Mouse (Mus musculus) liver, postnatal 0 days (tissue): ENCODE measurements around the gene Trank1. TPM values are rescaled to one million over a fixed set of nuclear protein-coding genes. Genes with fewer than 3 reads are reported as not detected.

Source experiments
- ATAC-seq: fragments of 200-750 bp; cut with Nextera tagmentation; 2 replicates; pipeline ENCODE4 v1.8.0; 2017; ENCODE audit warnings: mild to moderate bottlenecking, moderate library complexity
- DNase-seq: peaks from one replicate; pipeline ENCODE4 v3.0.0-alpha.2; 2016
- H3K27ac ChIP-seq: fragments of 300-500 bp; sonication (generic); 2 replicates; pipeline ENCODE4 v1.5.1; 2014; ENCODE audit warnings: antibody characterized with exemption, moderate library complexity, mild to moderate bottlenecking, low read depth
- H3K27me3 ChIP-seq: fragments of 300-500 bp; sonication (generic); 2 replicates; pipeline ENCODE4 v1.6.1; 2014; ENCODE audit warnings: low read length, control low read depth, mixed read lengths; ENCODE audit not compliant: insufficient read depth
- H3K36me3 ChIP-seq: fragments of 300-500 bp; sonication (generic); replicated peaks from 2 replicates; pipeline ENCODE4 v1.6.1; 2014; ENCODE audit warnings: mild to moderate bottlenecking, control low read depth, low read length, moderate library complexity, mixed read lengths; ENCODE audit not compliant: insufficient read depth
- H3K4me1 ChIP-seq: fragments of 300-500 bp; sonication (generic); 2 replicates; pipeline ENCODE4 v1.6.1; 2014; ENCODE audit warnings: antibody characterized with exemption, mild to moderate bottlenecking, control low read depth; ENCODE audit not compliant: insufficient read depth
- H3K4me2 ChIP-seq: fragments of 300-500 bp; sonication (generic); 2 replicates; pipeline ENCODE4 v1.6.1; 2014; ENCODE audit warnings: low read depth, mild to moderate bottlenecking, low read length, moderate library complexity, mixed read lengths
- H3K4me3 ChIP-seq: fragments of 300-500 bp; sonication (generic); 2 replicates; pipeline ENCODE4 v1.5.1; 2014; ENCODE audit warnings: low read depth, low read length
- H3K9ac ChIP-seq: fragments of 300-500 bp; sonication (generic); replicated peaks from 2 replicates; pipeline ENCODE4 v1.6.1; 2014; ENCODE audit warnings: mild to moderate bottlenecking, moderate library complexity
- H3K9me3 ChIP-seq: fragments of 300-500 bp; sonication (generic); 2 replicates; pipeline ENCODE4 v1.6.1; 2016; ENCODE audit warnings: mild to moderate bottlenecking, control low read depth, low read length, mixed read lengths
- CTCF ChIP-seq: sonication (generic); IDR thresholded peaks from 2 replicates; pipeline ENCODE4 v1.5.1; 2016; ENCODE audit warnings: antibody characterized with exemption, low read depth
- EP300 ChIP-seq: IDR thresholded peaks from 2 replicates; pipeline ENCODE4 v1.6.1; 2016; ENCODE audit warnings: antibody characterized with exemption, low read depth, mild to moderate bottlenecking
- WGBS: fragments of 180-500 bp; shearing (Covaris S2); extraction: QIAGEN DNeasy Blood & Tissue Kit; methylation state at CpG from one replicate; pipeline ENCODE4 v1.1.7; 2014; ENCODE audit not compliant: insufficient replicate concordance; 5-methylcytosine and 5-hydroxymethylcytosine counted together
- polyA plus RNA-seq: library from polyadenylated mRNA; unstranded; fragments of >200 nt; fragmentation: Nextera tagmentation; extraction: Ambion mirVana; gene quantifications from 2 replicates; pipeline ENCODE4 v1.2.1, GENCODE M21; 2015

Gene Trank1
- polyA plus RNA-seq, 1 experiment from 2014 or later: 0.02 TPM

DNA sequence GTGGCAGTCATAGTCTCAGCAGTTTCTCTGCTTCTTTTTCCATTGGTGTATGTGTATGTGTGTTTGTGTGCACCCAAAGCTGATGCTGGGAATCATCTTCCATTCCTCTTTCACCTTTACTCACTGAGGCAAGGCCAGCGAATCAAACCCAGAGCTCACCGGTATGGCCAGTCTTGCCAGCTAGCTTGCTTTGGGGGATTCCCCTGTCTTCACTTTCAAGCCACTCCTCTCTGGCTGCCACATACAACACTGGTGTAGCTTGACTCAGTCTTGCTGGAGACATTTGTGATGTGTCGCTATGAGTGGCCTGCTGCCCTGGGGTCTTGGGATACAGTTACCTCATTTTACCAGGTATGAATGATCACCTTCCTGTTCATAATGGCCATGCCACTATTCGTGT lies 76.0 kb downstream of the Trank1 start:
- no peak for ATAC-seq
- Histone ChIP-seq H3K9ac (no peak overlapping the region), H3K27me3 (no peaks in the 10 kb centered on the region), H3K36me3 (no peaks in the 10 kb centered on the region), H3K27ac (no peak overlapping the region), H3K4me3 (no peak overlapping the region), H3K4me2 (no peak overlapping the region), H3K4me1 (0 out of 2 replicates have a peak, but pooled peaks cover 3% of the 10 kb centered on the region), H3K9me3 (no peaks in the 10 kb centered on the region)
- TF ChIP-seq EP300: no peak
- TF ChIP-seq CTCF: no peak
- WGBS: 83% methylated on average over 4 of the region's 4 CpGs
- DNase-seq: no peak

- no peaks in the 10 kb centered on the region for H3K36me3 ChIP-seq
- DNase-seq: no peak
These were observed 78.5 kb downstream of the Trank1 start for GRCm38 (mm10) chr9:111390016-111390415.

GRCm38 (mm10) chr9:111391036-111391435 lies 79.5 kb downstream of the Trank1 start:
- no peak overlapping the region for H3K9ac ChIP-seq
- no peak for DNase-seq
- no peak overlapping the region for H3K27ac ChIP-seq
- H3K4me1 ChIP-seq: no peaks in the 10 kb centered on the region
- H3K4me2 ChIP-seq: no peak overlapping the region
- no peak for ATAC-seq
- no peaks in the 10 kb centered on the region for H3K36me3 ChIP-seq
- no peaks in the 10 kb centered on the region for H3K27me3 ChIP-seq
- TF ChIP-seq EP300: no peak
- TF ChIP-seq CTCF: no peak
- WGBS: 73% methylated on average over 8 of the region's 8 CpGs
- H3K4me3 ChIP-seq: no peak overlapping the region
- no peaks in the 10 kb centered on the region for H3K9me3 ChIP-seq

More at GRCm38 (mm10) chr9:111390016-111390415, 78.5 kb downstream of the Trank1 start:
- no peak for ATAC-seq
- WGBS: 69% methylated on average over 9 of the region's 9 CpGs
- Histone ChIP-seq H3K27ac (no peak overlapping the region), H3K9me3 (no peaks in the 10 kb centered on the region), H3K4me1 (0 out of 2 replicates have a peak, but pooled peaks cover 3% of the 10 kb centered on the region), H3K9ac (no peak overlapping the region), H3K27me3 (no peaks in the 10 kb centered on the region), H3K4me2 (no peak overlapping the region), H3K4me3 (no peak overlapping the region)
- no peak for TF ChIP-seq EP300

- TF ChIP-seq CTCF (no peak), EP300 (no peak)
- no peak for DNase-seq
- H3K4me3 ChIP-seq: no peak overlapping the region
- ATAC-seq: no peak
- H3K9me3 ChIP-seq: no peaks in the 10 kb centered on the region
- no peaks in the 10 kb centered on the region for H3K4me1 ChIP-seq
- no peak overlapping the region for H3K4me2 ChIP-seq
- no peaks in the 10 kb centered on the region for H3K36me3 ChIP-seq
- no peaks in the 10 kb centered on the region for H3K27me3 ChIP-seq
- no peak overlapping the region for H3K9ac ChIP-seq
- H3K27ac ChIP-seq: no peak overlapping the region
- 78% methylated on average over 18 of the region's 18 CpGs for WGBS
These were observed 80.4 kb downstream of the Trank1 start for GRCm38 (mm10) chr9:111391926-111392442.

GRCm38 (mm10) chr9:111395265-111395664 lies 83.7 kb downstream of the Trank1 start:
- Histone ChIP-seq H3K27ac (no peak overlapping the region), H3K9ac (no peak overlapping the region), H3K4me1 (no peaks in the 10 kb centered on the region), H3K4me2 (no peak overlapping the region), H3K27me3 (no peaks in the 10 kb centered on the region), H3K36me3 (no peaks in the 10 kb centered on the region), H3K4me3 (no peak overlapping the region), H3K9me3 (no peaks in the 10 kb centered on the region)
- no peak for DNase-seq
- ATAC-seq: no peak
- 68% methylated on average over 5 of the region's 5 CpGs for WGBS
- TF ChIP-seq CTCF: no peak
- TF ChIP-seq EP300: no peak

DNA sequence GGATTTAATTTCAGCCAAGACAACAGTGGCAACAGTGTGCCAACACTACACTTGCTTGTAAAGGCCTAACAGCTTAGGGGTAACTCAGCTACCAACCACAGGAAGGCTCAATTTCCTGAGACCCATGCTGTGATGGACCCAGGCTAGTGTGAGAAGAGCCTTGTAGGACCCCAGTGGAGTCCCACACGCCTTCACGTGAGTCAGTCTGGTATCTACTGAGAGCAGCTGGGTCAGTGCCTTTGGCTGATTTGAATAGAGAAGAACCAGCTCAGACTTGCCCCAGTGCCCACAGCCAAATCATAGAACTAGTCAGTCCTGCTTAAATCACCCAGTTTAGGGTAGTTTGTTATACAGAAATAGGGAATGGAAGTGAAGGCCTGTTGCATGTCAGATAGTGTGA lies 86.5 kb downstream of the Trank1 start:
- ATAC-seq (no peak), DNase-seq (no peak)
- no peaks in the 10 kb centered on the region for H3K27me3 ChIP-seq
- no peaks in the 10 kb centered on the region for H3K4me1 ChIP-seq
- H3K36me3 ChIP-seq: no peaks in the 10 kb centered on the region
- TF ChIP-seq CTCF: no peak
- no peak for TF ChIP-seq EP300
- H3K4me3 ChIP-seq: no peak overlapping the region
- H3K27ac ChIP-seq: no peak overlapping the region
- 79% methylated on average over 2 of the region's 2 CpGs for WGBS
- H3K9me3 ChIP-seq: no peaks in the 10 kb centered on the region
- no peak overlapping the region for H3K4me2 ChIP-seq
- H3K9ac ChIP-seq: no peak overlapping the region

GRCm38 (mm10) chr9:111400089-111400488 lies 88.5 kb downstream of the Trank1 start:
- no peak overlapping the region for H3K4me3 ChIP-seq
- no peak for ATAC-seq
- no peak overlapping the region for H3K4me2 ChIP-seq
- WGBS: 74% methylated on average over 4 of the region's 4 CpGs
- no peaks in the 10 kb centered on the region for H3K4me1 ChIP-seq
- H3K27ac ChIP-seq: no peak overlapping the region
- H3K27me3 ChIP-seq: no peaks in the 10 kb centered on the region
- no peak overlapping the region for H3K9ac ChIP-seq
- TF ChIP-seq EP300: no peak
- no peak for TF ChIP-seq CTCF
- no peaks in the 10 kb centered on the region for H3K9me3 ChIP-seq
- no peaks in the 10 kb centered on the region for H3K36me3 ChIP-seq
- DNase-seq: no peak
